Mouse (Mus musculus): ENCODE results near the gene Fga. TPM values are rescaled to one million over a fixed set of nuclear protein-coding genes. Genes with fewer than 3 reads are reported as not detected.

Gene Fga
- total RNA-seq, 2 experiments from 2014 or later = not detected

- no peak for DNase-seq
Measured at GRCm38 (mm10) chr3:83027546-83028251, 1.8 kb downstream of the Fga start.

- no peak for DNase-seq
Measured at GRCm38 (mm10) chr3:83030331-83030730, 4.5 kb downstream of the Fga start.

- no peak for DNase-seq
Measured at GRCm38 (mm10) chr3:83032746-83033308, 7.0 kb downstream of the Fga start.

- no peak for DNase-seq
Measured at GRCm38 (mm10) chr3:83033801-83034200, 7.9 kb downstream of the Fga start.

- no peak for DNase-seq
Measured at GRCm38 (mm10) chr3:83038865-83039264, 13.0 kb downstream of the Fga start.

- no peak for DNase-seq
Measured at GRCm38 (mm10) chr3:83039666-83040065, 13.8 kb downstream of the Fga start.

- DNase-seq = no peak
Measured at GRCm38 (mm10) chr3:83042451-83042850, 16.6 kb downstream of the Fga start.

- no peak for DNase-seq
Measured at GRCm38 (mm10) chr3:83046649-83047048, 20.8 kb downstream of the Fga start.

GRCm38 (mm10) chr3:83049680-83050079 lies 23.8 kb downstream of the Fga start, which contains the start of gene Fgb:
Gene Fgb, minus strand, starts transcription at chr3:83049863.
- no peak for DNase-seq

GRCm38 (mm10) chr3:83050661-83051060 lies 24.8 kb downstream of the Fga start:
- DNase-seq = no peak

- no peak for DNase-seq
Measured at GRCm38 (mm10) chr3:83052102-83052501, 26.2 kb downstream of the Fga start.

GRCm38 (mm10) chr3:83053126-83053525 lies 27.2 kb downstream of the Fga start:
- no peak for DNase-seq

- DNase-seq = peak; percentile 12 to 57
Measured at GRCm38 (mm10) chr3:83053758-83054157, 27.9 kb downstream of the Fga start.

GRCm38 (mm10) chr3:83054759-83055158 lies 28.9 kb downstream of the Fga start:
- no peak for DNase-seq

GRCm38 (mm10) chr3:83055281-83056038 lies 29.6 kb downstream of the Fga start, which contains the start of gene Plrg1:
Gene Plrg1, plus strand, starts transcription at chr3:83055522.
- DNase-seq = peak; percentile 99

- DNase-seq = no peak
Measured at GRCm38 (mm10) chr3:83057046-83057445, 31.2 kb downstream of the Fga start.

- DNase-seq = no peak
Measured at GRCm38 (mm10) chr3:83067920-83068319, 42.0 kb downstream of the Fga start.

GRCm38 (mm10) chr3:83068869-83069268 lies 43.0 kb downstream of the Fga start:
- DNase-seq = no peak

GRCm38 (mm10) chr3:83070231-83070630 lies 44.4 kb downstream of the Fga start:
- DNase-seq = peak in 1 of 2 experiments; percentile 12

- DNase-seq = peak; percentile 58 to 59
Measured at GRCm38 (mm10) chr3:83076563-83076962, 50.7 kb downstream of the Fga start.

- peak; percentile 38 to 79 for DNase-seq
Measured at GRCm38 (mm10) chr3:83080567-83081055, 54.7 kb downstream of the Fga start.

Data from heart, adult 18-20 months (tissue).